Mouse (Mus musculus) right cerebral cortex, postnatal 36 days (tissue): ENCODE measurements at regions not wholly inside any gene's neighbourhood (a gene's known extent, or its start where the extent isn't known, plus 50 kb on each side); places are given as distances from the start of the nearest gene placed in this dataset.
A peak's percentile ranks its signal among the peaks of the same experiment; 100 is the strongest.

Experiments
- DNase-seq, 2 experiments: peaks; one replicate each; pipeline ENCODE4 v3.0.0; 2022; ENCODE audit warnings: low spot score in 2 of 2, mixed read lengths in 1 of 2

DNA sequence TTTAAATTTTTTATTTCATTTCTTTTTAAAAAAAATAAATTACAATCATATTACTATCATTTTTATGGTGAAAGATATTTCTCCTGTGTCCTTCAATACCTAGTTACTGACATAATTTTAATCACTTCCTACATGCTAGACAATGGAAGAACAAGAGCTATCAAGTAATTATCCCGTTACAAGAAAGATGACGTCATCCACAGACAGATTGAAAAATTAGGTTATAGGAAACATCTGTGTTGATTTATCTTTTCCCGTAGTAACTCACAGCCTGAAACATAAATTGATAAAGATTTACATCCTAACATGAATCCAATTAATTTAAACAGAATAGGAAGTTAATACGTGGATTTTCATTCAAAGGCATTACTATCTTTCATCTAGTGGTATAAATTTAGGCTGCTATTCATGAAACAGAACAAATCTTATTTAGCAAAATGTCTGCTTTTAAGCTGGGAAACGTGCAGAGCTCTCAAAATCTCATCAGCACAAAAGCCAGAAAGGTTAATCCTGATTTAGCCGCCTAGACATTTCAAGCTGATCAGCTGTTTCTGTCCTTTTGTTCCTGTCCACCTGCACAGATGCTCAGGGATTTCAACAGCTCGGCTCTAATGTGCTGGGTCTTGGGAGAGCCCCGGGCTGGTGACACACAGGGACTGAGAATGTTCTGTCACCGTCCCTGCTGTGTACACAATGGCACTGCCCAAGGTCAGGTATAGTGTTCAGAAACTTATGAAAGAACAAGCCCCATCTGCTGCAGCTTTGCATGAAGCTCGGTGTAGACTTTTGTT, 189.0 kb upstream of the Cd180 start:
- no peak for DNase-seq

- DNase-seq, result no peak
Observed at GRCm38 (mm10) chr13:102507226-102507625, 186.1 kb upstream of the Cd180 start.

GRCm38 (mm10) chr13:102507916-102508315, 185.4 kb upstream of the Cd180 start:
- no peak for DNase-seq

GRCm38 (mm10) chr13:102510733-102511279, 182.6 kb upstream of the Cd180 start:
- no peak for DNase-seq

GRCm38 (mm10) chr13:102518169-102518882, 175.0 kb upstream of the Cd180 start:
- DNase-seq, result peak in 1 of 2 experiments; percentile 15

GRCm38 (mm10) chr13:102521427-102521826, 171.9 kb upstream of the Cd180 start:
- DNase-seq, result no peak

- DNase-seq, result no peak
Observed at GRCm38 (mm10) chr13:102522080-102522479, 171.3 kb upstream of the Cd180 start.

GRCm38 (mm10) chr13:102526621-102527140, 166.7 kb upstream of the Cd180 start:
- no peak for DNase-seq

DNA sequence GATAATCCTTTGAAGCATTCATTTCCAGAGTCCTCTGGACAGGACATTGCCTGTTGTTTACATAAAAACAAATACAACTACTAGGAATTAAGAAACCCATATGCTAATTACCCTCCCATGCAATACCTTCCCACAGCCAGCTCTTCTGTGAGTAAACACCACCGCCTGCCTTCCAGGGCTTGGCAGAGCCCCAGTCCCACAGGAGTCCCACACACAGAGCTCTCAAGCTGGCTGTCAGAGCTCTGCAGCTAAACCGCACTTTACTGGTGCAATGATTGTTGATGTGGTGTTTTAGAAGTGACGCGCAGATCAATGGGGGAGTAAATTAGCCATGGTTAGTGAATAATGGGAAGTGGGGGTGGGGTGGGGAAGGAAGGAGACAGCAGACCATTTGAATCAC, 159.6 kb upstream of the Cd180 start:
- peak; percentile 45 to 48 for DNase-seq

GRCm38 (mm10) chr13:102537424-102538242, 155.7 kb upstream of the Cd180 start:
- DNase-seq, result no peak

DNA sequence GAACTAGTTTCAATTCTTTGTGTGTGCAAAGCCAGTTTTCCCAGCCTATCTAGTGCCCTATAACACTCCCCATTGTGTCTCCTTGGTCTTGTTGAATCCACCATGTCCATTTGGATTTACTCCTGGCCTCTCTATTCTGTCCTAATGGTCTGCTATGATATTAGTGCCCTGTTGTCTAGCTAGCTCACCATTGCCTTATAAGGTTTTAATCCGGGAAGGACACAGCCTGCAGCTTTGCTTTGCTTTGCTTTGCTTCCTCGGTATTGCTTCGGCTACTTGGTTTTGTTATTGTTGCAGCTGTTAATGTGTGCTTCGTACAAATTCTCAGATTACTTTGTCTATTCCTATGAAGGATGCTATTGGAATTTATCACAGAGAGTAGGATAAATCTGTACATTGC, 152.9 kb upstream of the Cd180 start:
- DNase-seq, result no peak

- no peak for DNase-seq
Observed at GRCm38 (mm10) chr13:102544359-102545165, 148.8 kb upstream of the Cd180 start.

DNA sequence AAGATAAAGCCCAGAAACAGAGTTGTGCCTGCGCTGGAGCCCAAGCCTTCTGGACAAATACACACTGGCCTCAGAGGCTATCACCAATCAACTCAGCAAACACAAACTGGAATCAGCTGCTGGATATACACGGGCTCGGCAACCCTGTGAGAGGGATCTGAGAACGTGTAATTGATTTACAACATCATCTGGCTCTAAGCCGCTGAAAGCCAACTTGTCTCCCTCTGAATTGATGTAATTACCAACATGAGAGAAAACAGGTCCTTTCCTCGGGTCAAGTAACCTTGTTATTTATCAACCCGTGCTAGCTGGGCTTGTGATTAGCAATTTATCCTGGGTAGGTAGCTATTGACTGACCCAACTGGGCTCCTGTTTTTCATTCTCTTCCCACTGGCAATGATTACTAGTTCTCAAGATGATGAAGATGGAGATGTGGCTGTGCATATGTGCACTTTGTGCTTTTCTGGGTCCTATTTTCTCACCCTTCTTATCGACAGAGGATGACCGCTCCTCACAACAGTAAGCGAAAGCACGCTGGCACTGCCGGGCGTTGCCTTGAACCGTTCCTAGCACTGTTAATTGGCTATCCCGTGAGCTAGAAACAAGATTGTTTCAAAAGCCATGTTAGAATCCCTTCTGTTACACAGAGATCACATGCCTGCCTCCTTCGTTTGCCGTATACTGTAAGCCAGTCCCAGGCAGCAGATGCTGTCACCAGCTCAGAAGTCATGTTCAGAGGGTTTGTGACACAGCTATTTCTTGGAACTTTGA, 147.3 kb upstream of the Cd180 start:
- DNase-seq, result no peak

- DNase-seq, result no peak
Observed at GRCm38 (mm10) chr13:102548252-102548651, 145.1 kb upstream of the Cd180 start.

DNA sequence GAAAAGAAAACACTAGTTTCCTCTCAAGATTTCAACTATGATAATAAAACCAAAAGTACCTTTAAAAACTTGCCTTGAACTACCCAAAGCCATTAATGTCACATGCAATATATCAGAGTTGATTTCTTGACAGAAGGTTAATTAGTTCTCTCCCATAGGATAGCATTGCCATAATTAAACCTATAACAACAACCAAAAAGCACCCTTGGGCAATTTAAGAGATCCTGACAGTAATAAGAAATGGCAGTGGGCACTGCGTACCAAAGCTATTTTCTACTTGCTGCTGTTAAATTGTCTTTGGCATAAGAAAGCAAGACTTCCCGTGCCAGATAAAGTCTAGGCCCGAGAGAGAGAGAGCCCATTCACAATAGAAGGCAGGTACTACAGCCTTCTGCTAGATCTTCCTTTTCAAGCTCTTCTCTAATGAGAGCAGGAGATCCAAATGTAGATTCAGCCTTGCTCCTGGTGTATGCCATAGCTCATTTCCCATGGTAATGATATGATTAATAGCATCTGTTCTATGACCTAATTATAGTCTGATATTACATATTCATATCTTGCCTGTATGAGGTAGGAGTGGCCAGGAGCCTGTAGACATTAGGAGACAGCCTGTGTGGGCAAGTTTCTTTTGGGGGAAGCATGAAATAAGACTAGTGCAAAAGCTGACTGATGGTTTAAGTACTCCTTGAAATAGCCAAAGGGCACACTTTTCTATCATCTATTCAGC, 126.3 kb upstream of the Cd180 start:
- DNase-seq, result no peak

GRCm38 (mm10) chr13:102569580-102569979, 123.8 kb upstream of the Cd180 start:
- no peak for DNase-seq

GRCm38 (mm10) chr13:102570286-102570685, 123.1 kb upstream of the Cd180 start:
- no peak for DNase-seq

- DNase-seq, result peak; percentile 63 to 69
Observed at GRCm38 (mm10) chr13:102573286-102573921, 120.0 kb upstream of the Cd180 start.
